Mouse (Mus musculus): Measurements from ENCODE around the gene Hoxa7. TPM values are rescaled to one million over a fixed set of nuclear protein-coding genes. Genes with fewer than 3 reads are reported as not detected.

Hoxa7 gene
- polyA plus RNA-seq, 1 experiment from 2014 or later: 0.28 TPM

GRCm38 (mm10) chr6:52213119-52213986 lies 8.3 kb downstream of the Hoxa7 start, which contains the start of the genes Hoxa3 and Gm28308:
Gene Hoxa3 (minus strand): TSS chr6:52213336.
Gene Gm28308 (minus strand): TSS chr6:52213339.
- ATAC-seq (ENCODE audit: insufficient number of reproducible peaks, insufficient read depth, low FRiP score, low read depth): no peak
- H3K4me1 ChIP-seq (ENCODE audit: control insufficient read depth in 2 of 2, insufficient read depth in 2 of 2, low read length in 2 of 2): peaks cover 3 to 17% of the 10 kb centered on the region in 2 experiments; a peak in 2 of 4 replicates
- peak within 1 kb of the TSS; percentile 51 for H3K4me2 ChIP-seq (ENCODE audit: low read length)
- peaks cover 100% of the 10 kb centered on the region for H3K27me3 ChIP-seq (ENCODE audit: control insufficient read depth, insufficient read depth, low read length)
- no peaks in the 10 kb centered on the region for H3K36me3 ChIP-seq (ENCODE audit: control insufficient read depth, insufficient read depth, low read length)
- no peak within 1 kb of the TSS for H3K27ac ChIP-seq (replicated peaks in 1 of 2; ENCODE audit: control insufficient read depth in 1 of 2, insufficient read depth in 1 of 2, low read depth in 2 of 2, low read length in 2 of 2)
- peak within 1 kb of the TSS; percentile 3 to 29; a peak in 2 of 4 replicates for H3K4me3 ChIP-seq (ENCODE audit: control insufficient read depth in 1 of 2, insufficient read depth in 1 of 2, low read depth in 1 of 2, low read length in 2 of 2)
- 2% methylated on average over 38 of the region's 38 CpGs for WGBS
- H3K9ac ChIP-seq (ENCODE audit: low read length): no peak within 1 kb of the TSS
- no peaks in the 10 kb centered on the region for H3K9me3 ChIP-seq (ENCODE audit: control insufficient read depth, low read length)

GRCm38 (mm10) chr6:52212556-52213118 lies 9.0 kb downstream of the Hoxa7 start:
- peaks cover 100% of the 10 kb centered on the region for H3K27me3 ChIP-seq (ENCODE audit: control insufficient read depth, insufficient read depth, low read length)
- H3K4me2 ChIP-seq (ENCODE audit: low read length): peak overlapping the region; percentile 51
- no peak overlapping the region for H3K27ac ChIP-seq (replicated peaks in 1 of 2; ENCODE audit: control insufficient read depth in 1 of 2, insufficient read depth in 1 of 2, low read depth in 2 of 2, low read length in 2 of 2)
- H3K4me1 ChIP-seq (ENCODE audit: control insufficient read depth in 2 of 2, insufficient read depth in 2 of 2, low read length in 2 of 2): peaks cover 3 to 17% of the 10 kb centered on the region in 2 experiments; a peak in 2 of 4 replicates
- H3K4me3 ChIP-seq (ENCODE audit: control insufficient read depth in 1 of 2, insufficient read depth in 1 of 2, low read depth in 1 of 2, low read length in 2 of 2): peak overlapping the region; percentile 3 to 29; a peak in 2 of 4 replicates
- no peaks in the 10 kb centered on the region for H3K9me3 ChIP-seq (ENCODE audit: control insufficient read depth, low read length)
- WGBS: 1% methylated on average over 22 of the region's 22 CpGs
- H3K9ac ChIP-seq (ENCODE audit: low read length): no peak overlapping the region
- H3K36me3 ChIP-seq (ENCODE audit: control insufficient read depth, insufficient read depth, low read length): no peaks in the 10 kb centered on the region
- no peak for ATAC-seq (ENCODE audit: insufficient number of reproducible peaks, insufficient read depth, low FRiP score, low read depth)

GRCm38 (mm10) chr6:52211961-52212360 lies 9.7 kb downstream of the Hoxa7 start:
- no peaks in the 10 kb centered on the region for H3K36me3 ChIP-seq (ENCODE audit: control insufficient read depth, insufficient read depth, low read length)
- no peak overlapping the region for H3K4me2 ChIP-seq (ENCODE audit: low read length)
- H3K9ac ChIP-seq (ENCODE audit: low read length): no peak overlapping the region
- H3K27ac ChIP-seq (replicated peaks in 1 of 2; ENCODE audit: control insufficient read depth in 1 of 2, insufficient read depth in 1 of 2, low read depth in 2 of 2, low read length in 2 of 2): no peak overlapping the region
- no peak for ATAC-seq (ENCODE audit: insufficient number of reproducible peaks, insufficient read depth, low FRiP score, low read depth)
- 4% methylated on average over 13 of the region's 13 CpGs for WGBS
- peaks cover 3 to 12% of the 10 kb centered on the region in 2 experiments; a peak in 2 of 4 replicates for H3K4me1 ChIP-seq (ENCODE audit: control insufficient read depth in 2 of 2, insufficient read depth in 2 of 2, low read length in 2 of 2)
- no peak overlapping the region for H3K4me3 ChIP-seq (ENCODE audit: control insufficient read depth in 1 of 2, insufficient read depth in 1 of 2, low read depth in 1 of 2, low read length in 2 of 2)
- H3K9me3 ChIP-seq (ENCODE audit: control insufficient read depth, low read length): no peaks in the 10 kb centered on the region
- peaks cover 100% of the 10 kb centered on the region for H3K27me3 ChIP-seq (ENCODE audit: control insufficient read depth, insufficient read depth, low read length)

GRCm38 (mm10) chr6:52211170-52211935 lies 10.3 kb downstream of the Hoxa7 start:
- no peak for ATAC-seq (ENCODE audit: insufficient number of reproducible peaks, insufficient read depth, low FRiP score, low read depth)

GRCm38 (mm10) chr6:52209685-52210046 lies 12.0 kb downstream of the Hoxa7 start:
- Histone ChIP-seq H3K4me1 (ENCODE audit: control insufficient read depth in 2 of 2, insufficient read depth in 2 of 2, low read length in 2 of 2) (peaks cover 3 to 10% of the 10 kb centered on the region in 2 experiments; a peak in 2 of 4 replicates), H3K4me2 (ENCODE audit: low read length) (no peak overlapping the region), H3K27ac (replicated peaks in 1 of 2; ENCODE audit: control insufficient read depth in 1 of 2, insufficient read depth in 1 of 2, low read depth in 2 of 2, low read length in 2 of 2) (no peak overlapping the region), H3K9me3 (ENCODE audit: control insufficient read depth, low read length) (no peaks in the 10 kb centered on the region), H3K4me3 (ENCODE audit: control insufficient read depth in 1 of 2, insufficient read depth in 1 of 2, low read depth in 1 of 2, low read length in 2 of 2) (no peak overlapping the region), H3K9ac (ENCODE audit: low read length) (no peak overlapping the region), H3K27me3 (ENCODE audit: control insufficient read depth, insufficient read depth, low read length) (peaks cover 100% of the 10 kb centered on the region), H3K36me3 (ENCODE audit: control insufficient read depth, insufficient read depth, low read length) (no peaks in the 10 kb centered on the region)
- no peak for ATAC-seq (ENCODE audit: insufficient number of reproducible peaks, insufficient read depth, low FRiP score, low read depth)
- 11% methylated on average over 12 of the region's 12 CpGs for WGBS

More at GRCm38 (mm10) chr6:52211170-52211935, 10.3 kb downstream of the Hoxa7 start:
- Histone ChIP-seq H3K27ac (replicated peaks in 1 of 2; ENCODE audit: control insufficient read depth in 1 of 2, insufficient read depth in 1 of 2, low read depth in 2 of 2, low read length in 2 of 2) (no peak overlapping the region), H3K9me3 (ENCODE audit: control insufficient read depth, low read length) (no peaks in the 10 kb centered on the region), H3K4me3 (ENCODE audit: control insufficient read depth in 1 of 2, insufficient read depth in 1 of 2, low read depth in 1 of 2, low read length in 2 of 2) (0 out of 4 replicates have a peak overlapping the region, but pooled peaks of 1 of the 2 experiments have one; percentile 1), H3K4me2 (ENCODE audit: low read length) (no peak overlapping the region), H3K4me1 (ENCODE audit: control insufficient read depth in 2 of 2, insufficient read depth in 2 of 2, low read length in 2 of 2) (peaks cover 3 to 10% of the 10 kb centered on the region in 2 experiments; a peak in 2 of 4 replicates), H3K36me3 (ENCODE audit: control insufficient read depth, insufficient read depth, low read length) (no peaks in the 10 kb centered on the region), H3K9ac (ENCODE audit: low read length) (no peak overlapping the region), H3K27me3 (ENCODE audit: control insufficient read depth, insufficient read depth, low read length) (peaks cover 100% of the 10 kb centered on the region)
- 1% methylated on average over 37 of the region's 37 CpGs for WGBS

- Histone ChIP-seq H3K27ac (replicated peaks in 1 of 2; ENCODE audit: control insufficient read depth in 1 of 2, insufficient read depth in 1 of 2, low read depth in 2 of 2, low read length in 2 of 2) (no peak overlapping the region), H3K36me3 (ENCODE audit: control insufficient read depth, insufficient read depth, low read length) (no peaks in the 10 kb centered on the region), H3K9ac (ENCODE audit: low read length) (no peak overlapping the region), H3K27me3 (ENCODE audit: control insufficient read depth, insufficient read depth, low read length) (peaks cover 100% of the 10 kb centered on the region), H3K4me3 (ENCODE audit: control insufficient read depth in 1 of 2, insufficient read depth in 1 of 2, low read depth in 1 of 2, low read length in 2 of 2) (peak overlapping the region in 1 of 2 experiments; percentile 12; a peak in 1 of 4 replicates), H3K4me1 (ENCODE audit: control insufficient read depth in 2 of 2, insufficient read depth in 2 of 2, low read length in 2 of 2) (peaks cover 5 to 15% of the 10 kb centered on the region in 2 experiments; a peak in 3 of 4 replicates), H3K4me2 (ENCODE audit: low read length) (peak overlapping the region; percentile 14; the same call in 1 of the 2 replicates), H3K9me3 (ENCODE audit: control insufficient read depth, low read length) (no peaks in the 10 kb centered on the region)
- no peak for ATAC-seq (ENCODE audit: insufficient number of reproducible peaks, insufficient read depth, low FRiP score, low read depth)
- 7% methylated on average over 18 of the region's 18 CpGs for WGBS
Observed at GRCm38 (mm10) chr6:52208868-52209684, 12.6 kb downstream of the Hoxa7 start.

Data from heart, embryonic 14.5 days (tissue).